Mouse (Mus musculus) layer of hippocampus, postnatal 10 days (tissue): Measurements from ENCODE around the gene Cdh1. TPM values are rescaled to one million over a fixed set of nuclear protein-coding genes. Genes with fewer than 3 reads are reported as not detected.
A peak's percentile ranks its signal among the peaks of the same experiment; 100 is the strongest.
"Not testable (repeated sequence)": the region's sequence is repeated elsewhere in the genome, so short reads cannot be mapped to it uniquely, and the experiment has no call there.

Experiments used
- DNase-seq, 2 experiments: peaks; one replicate each; pipeline ENCODE4 v3.0.0; 2021; ENCODE audit warnings: low spot score in 2 of 2
- long read RNA-seq: library from polyadenylated mRNA; stranded (forward); transcript quantifications from one replicate; pipeline ENCODE4 v2.0.0, GENCODE M21; 2023
- total RNA-seq, 2 experiments: library from RNA; stranded (reverse); gene quantifications; 2 replicates each; pipeline ENCODE4 v1.2.3; 2021

Cdh1 gene
- total RNA-seq: 1 to 10 TPM in 1 of 2 experiments, under 1 TPM in 1; 0.46 to 1.7 TPM
- long read RNA-seq: 0 reads

GRCm38 (mm10) chr8:106603131-106603819 lies at the start of gene Cdh1:
TSS of gene Cdh1 (plus strand) at chr8:106603351.
- DNase-seq: peak in 1 of 2 experiments; percentile 22

DNA sequence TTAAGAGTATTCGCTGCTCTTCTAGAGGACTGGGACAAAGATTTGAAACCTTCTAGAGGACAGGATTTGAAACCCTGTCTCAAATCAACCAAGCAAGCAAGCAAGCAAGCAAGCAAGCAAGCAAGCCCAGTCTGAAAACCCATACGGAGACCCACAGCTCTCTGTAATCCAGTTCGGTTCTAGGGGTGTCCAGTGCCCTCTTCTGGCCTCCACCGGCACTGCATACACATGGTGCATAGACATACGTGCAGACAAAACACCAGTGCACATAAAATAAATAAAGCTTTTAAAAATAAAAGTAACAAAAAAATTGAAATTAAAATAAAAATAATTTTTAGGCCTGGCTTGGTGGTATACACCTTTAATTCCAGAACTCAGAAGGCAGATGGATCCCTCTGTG lies 49.1 kb upstream of the Cdh1 start:
- DNase-seq: no peak

DNA sequence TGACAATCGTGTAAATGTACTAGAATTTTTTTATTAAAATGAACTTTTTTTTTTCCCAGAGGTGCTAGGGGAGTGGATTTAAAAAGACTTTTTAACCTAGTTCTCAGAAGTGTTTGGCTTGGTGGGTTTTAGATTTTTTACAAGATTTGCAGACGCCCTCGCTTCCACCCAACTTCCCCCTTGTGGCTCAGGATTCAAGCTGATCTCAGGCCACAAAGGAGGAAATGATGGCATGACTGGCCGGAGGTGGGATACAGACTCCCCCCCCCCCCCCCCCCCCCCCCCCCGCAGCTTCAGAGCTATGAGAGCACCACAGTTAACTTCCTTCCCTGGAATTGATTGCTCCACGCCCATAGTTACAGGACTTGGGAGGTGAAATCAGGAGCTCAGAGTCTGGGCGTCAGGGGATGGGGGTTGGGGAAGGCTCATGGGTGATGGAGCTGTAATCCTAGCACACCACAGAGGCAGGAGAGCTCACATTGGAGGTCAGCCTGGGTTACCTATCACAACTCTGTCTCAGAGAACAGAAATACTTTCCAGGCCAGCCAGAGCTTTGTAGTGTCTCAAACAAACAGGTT lies 47.0 kb upstream of the Cdh1 start:
- DNase-seq: no peak

DNA sequence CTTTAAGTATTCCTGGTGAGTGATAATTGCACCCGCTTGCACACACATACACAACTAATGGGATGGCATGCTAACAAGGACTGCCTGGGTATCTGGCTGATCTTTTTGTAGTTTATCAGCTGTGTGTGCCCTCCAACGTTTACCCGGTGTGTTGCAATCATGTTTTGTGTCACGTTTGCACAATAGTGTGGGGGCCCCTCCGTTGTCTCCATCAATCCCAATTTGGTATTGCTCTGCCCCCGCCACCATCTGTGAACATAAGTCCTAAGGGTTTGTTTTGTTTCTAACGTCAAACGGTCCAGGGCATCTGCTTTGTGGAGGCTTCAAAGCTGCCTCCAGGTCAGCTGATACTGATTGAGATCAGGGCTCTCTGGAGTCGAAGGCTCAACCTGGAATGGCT lies 43.3 kb upstream of the Cdh1 start:
- no peak for DNase-seq

DNA sequence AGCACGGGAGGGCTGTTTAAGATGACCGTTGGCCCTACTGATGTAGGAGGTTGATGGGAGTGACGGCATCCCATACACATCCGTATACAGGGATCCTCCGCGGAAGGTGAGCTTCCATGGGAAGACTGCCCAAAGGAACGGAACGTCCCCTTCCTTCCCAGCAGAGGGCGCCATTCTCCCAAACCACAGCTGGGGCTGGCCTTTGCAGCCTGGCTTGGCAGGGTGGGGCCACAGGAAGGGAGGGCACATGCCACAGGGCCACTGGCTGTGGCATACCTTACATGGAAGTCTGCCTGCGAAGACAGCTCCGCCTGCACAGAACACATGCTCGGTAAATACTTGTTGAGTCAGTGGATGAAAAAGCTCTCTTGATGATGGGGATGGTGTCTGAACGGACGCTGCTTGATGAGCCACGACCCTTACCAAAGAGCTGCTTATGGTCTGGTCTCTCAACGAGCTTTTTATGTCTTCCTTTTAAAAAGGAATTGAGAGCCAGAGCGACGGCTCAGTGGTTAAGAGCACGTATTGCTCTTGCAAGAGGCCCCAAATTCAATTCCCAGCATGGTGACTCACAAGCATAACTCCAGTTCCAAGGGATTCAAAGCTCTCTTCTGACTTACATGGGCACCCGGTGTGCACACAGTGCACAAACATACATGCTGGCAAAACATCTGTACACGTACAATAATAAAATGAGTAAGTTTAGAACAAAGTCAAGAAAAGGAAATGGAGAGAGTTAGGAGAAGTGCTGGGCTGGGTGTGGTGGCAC lies 41.9 kb upstream of the Cdh1 start:
- DNase-seq: peak; percentile 36 to 50

- DNase-seq: peak; percentile 13 to 16
These were observed 39.4 kb upstream of the Cdh1 start for GRCm38 (mm10) chr8:106563691-106564182.

- no peak for DNase-seq
These were observed 34.1 kb upstream of the Cdh1 start for GRCm38 (mm10) chr8:106569006-106569405.

- no peak for DNase-seq
These were observed 32.8 kb upstream of the Cdh1 start for GRCm38 (mm10) chr8:106570386-106570785.

DNA sequence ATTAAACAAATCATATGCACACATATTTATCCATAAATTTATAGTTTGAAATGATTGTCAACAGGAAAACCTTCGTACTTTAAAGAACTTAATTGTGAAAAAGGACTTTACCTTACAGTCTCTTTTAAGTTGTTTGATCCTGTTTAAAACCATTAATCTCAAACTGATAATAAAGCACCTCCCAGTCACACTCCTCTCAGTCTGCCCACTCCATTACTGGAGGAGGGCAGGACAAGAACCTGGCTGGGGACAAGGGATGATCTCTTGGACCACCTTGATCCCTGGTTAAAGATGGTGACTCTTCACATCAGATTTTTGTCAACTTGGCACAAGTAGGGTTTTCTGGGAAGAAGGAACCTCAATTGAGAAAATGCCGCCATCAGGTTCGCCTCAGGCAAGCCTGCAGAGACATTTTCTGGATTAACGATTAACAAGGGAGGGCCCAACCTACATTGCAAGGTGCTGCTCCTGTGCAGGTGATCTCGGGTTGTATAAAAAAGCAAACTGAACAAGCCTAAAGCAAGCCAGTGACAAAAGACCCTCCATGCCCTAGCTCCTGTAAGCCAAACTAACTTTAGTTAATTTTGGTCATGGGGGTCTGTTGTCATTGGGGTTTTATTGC lies 31.5 kb upstream of the Cdh1 start:
- no peak for DNase-seq

- DNase-seq: not testable (repeated sequence)
These were observed 31.0 kb upstream of the Cdh1 start for GRCm38 (mm10) chr8:106572175-106572574.

DNA sequence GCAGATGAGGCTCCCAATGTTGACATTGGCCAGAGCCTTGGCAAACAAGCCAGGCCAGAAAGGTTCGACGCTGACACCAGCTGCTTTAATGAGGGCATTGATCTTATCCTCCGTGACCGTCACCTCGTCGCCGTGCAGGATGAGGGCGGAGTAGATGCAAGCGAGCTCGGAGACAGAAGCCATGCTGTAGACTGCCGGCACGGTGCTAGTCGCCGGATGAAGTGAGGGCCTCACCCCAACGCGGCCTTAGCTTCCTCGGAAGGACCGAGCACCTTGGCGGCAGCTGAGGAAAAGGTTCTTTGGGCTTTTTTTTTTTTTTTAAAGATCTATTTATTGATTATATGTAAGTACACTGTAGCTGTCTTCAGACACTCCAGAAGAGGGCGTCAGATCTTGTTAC lies 30.0 kb upstream of the Cdh1 start, which contains the start of gene Gm10073:
Gene Gm10073, minus strand, starts transcription at position 294 of the 400 bp plus-strand sequence.
- not testable (repeated sequence) for DNase-seq

DNA sequence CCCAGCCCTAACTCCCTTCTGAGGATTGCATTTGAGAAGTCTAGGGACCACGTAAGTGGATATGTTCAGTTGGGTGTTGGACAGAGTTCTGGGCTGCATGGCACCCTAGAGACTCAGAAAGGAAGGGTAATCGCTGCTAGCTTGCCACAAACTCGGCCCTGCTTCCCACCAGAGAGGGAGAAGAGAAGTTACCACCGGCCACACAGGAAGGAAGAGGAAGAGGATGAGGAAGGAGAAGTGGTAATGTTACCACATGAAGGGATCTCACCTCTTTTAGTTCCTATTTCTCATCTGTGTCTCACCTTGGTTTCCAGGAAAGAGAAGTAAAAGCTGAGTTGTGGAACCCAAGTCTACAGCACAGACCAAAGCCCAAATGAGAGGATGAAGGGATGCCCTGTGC lies 28.9 kb upstream of the Cdh1 start:
- DNase-seq: no peak

DNA sequence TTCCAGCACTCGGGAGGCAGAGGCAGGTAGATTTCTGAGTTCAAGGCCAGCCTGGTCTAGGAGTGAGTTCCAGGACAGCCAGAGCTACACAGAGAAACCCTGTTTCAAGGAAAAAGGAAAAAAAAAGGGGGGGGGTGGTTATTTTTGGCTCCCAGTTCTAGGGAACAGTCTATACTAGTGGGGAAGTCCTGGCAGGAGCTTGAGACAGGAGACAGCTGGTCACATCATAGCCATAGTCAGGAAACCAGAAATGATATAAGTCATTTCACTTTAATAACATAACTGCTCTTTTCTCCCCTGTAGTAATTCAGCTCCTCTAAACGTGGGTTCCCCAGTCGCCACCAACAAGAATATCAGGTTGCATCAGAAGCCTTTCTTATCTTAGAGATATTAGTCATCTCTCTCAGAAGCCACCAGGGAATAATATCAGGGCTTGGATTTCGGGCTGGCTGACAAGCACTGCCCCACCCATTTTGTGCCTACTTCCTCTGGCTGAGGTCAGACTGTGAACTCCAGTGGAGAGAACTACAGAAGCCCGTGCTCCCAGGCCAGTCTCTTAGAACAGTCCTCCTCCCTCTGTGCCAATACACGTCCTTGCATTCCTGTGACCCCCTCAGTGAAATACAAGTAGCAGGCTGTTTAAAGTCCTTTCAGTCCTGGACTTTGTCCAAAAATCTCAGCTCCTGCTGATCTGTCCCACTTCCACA lies 26.1 kb upstream of the Cdh1 start:
- no peak for DNase-seq

DNA sequence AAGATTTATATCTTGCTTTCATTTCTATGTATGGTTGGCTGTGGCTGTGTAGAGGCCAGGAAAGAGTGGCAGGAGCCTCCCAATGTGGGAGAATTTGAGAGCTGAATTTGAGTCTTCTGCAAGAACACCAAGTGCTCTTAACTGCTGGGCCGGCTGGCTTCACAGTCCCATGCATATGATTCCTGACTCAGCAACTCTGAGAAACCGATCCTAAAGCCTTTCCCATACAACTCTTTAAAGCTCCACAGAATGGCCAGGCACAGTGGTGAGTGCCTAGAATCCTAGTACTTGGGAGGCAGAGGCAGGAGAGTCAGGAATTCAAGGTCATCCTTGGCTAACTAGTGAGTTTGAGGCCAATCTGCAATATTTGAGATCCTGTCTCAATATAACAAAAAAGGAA lies 23.6 kb upstream of the Cdh1 start:
- DNase-seq: no peak

DNA sequence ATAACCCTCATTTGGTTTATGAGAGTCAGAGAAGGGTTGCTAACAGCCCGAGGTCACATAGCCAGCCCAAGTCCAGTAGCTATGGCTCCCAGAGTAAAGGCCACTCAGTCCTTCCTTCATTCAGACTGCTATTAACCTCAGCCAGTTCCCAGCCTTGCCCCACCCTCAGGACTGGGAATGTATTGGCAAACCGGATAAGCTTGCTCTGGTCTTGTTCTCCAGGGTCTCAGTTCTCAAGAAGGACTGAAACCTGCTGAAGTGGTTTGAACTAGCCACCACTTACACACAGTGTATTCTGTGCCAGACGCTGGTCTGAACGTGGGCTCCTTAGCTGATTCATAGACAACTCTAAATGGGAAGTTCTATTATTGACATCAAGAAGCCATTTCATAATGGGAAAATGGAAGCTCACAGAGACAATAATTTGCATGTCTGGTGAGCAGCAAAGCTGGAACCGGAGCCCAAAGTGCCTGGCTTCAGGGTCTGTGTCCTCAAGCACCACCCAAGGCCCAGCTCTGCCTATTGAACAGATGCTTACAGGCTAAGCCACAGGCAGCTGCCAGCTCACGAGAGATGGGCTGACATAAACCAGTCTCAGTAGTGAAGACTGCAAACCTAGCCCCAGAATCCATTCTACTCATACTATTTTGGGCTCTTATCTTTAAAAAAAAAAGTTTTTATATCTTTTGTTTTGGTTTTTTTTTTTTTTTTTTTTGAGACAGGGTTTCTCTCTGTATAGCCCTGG lies 21.6 kb upstream of the Cdh1 start:
- DNase-seq: no peak

- no peak for DNase-seq
These were observed 18.0 kb upstream of the Cdh1 start for GRCm38 (mm10) chr8:106584942-106585670.

GRCm38 (mm10) chr8:106585671-106586037 lies 17.5 kb upstream of the Cdh1 start:
- DNase-seq: no peak

GRCm38 (mm10) chr8:106586896-106587295 lies 16.3 kb upstream of the Cdh1 start:
- DNase-seq: no peak
